Mouse (Mus musculus) gastrocnemius, postnatal 36 days (tissue): ENCODE measurements around the gene Baiap2l2. TPM values are rescaled to one million over a fixed set of nuclear protein-coding genes. Genes with fewer than 3 reads are reported as not detected.

Source experiments
- DNase-seq, 2 experiments: peaks; one replicate each; pipeline ENCODE4 v3.0.0; 2022
- intact Hi-C: fragments of 180-260 bp; cut with DNase I; formaldehyde crosslinking; loops from one replicate; pipeline ENCODE4 v1.15.1; 2025
- total RNA-seq, 2 experiments: library from RNA; stranded (reverse); gene quantifications; 2 replicates each; pipeline ENCODE4 v1.2.3; 2021

Gene Baiap2l2
- total RNA-seq, 2 experiments from 2014 or later = 1.0 to 1.5 TPM

GRCm38 (mm10) chr15:79224685-79225084, 60.7 kb downstream of the Baiap2l2 start:
- DNase-seq = peak; percentile 76 to 84
- intact Hi-C loops = loop anchor here (5.0 kb wide), 1 partner anchor 243 kb away; no protein-coding TSS in a partner anchor

- DNase-seq = no peak
- intact Hi-C loops = loop anchor here (5.0 kb wide), 1 partner anchor 244 kb away; no protein-coding TSS in a partner anchor
These were observed 61.7 kb downstream of the Baiap2l2 start for GRCm38 (mm10) chr15:79223641-79224040.

GRCm38 (mm10) chr15:79219572-79219971, 65.8 kb downstream of the Baiap2l2 start:
- intact Hi-C loops = no loop called here
- DNase-seq = no peak

GRCm38 (mm10) chr15:79216191-79216590, 69.1 kb downstream of the Baiap2l2 start:
- intact Hi-C loops = no loop called here
- DNase-seq = no peak

GRCm38 (mm10) chr15:79213591-79213990, 71.7 kb downstream of the Baiap2l2 start:
- intact Hi-C loops = no loop called here
- DNase-seq = no peak

GRCm38 (mm10) chr15:79212750-79213446, 72.4 kb downstream of the Baiap2l2 start:
- no peak for DNase-seq
- intact Hi-C loops = no loop called here

GRCm38 (mm10) chr15:79210357-79210756, 75.0 kb downstream of the Baiap2l2 start:
- intact Hi-C loops = no loop called here

GRCm38 (mm10) chr15:79208758-79209439, 76.4 kb downstream of the Baiap2l2 start:
- DNase-seq = peak in 1 of 2 experiments; percentile 27
- intact Hi-C loops = no loop called here

More at GRCm38 (mm10) chr15:79210357-79210756, 75.0 kb downstream of the Baiap2l2 start:
- no peak for DNase-seq

- intact Hi-C loops = no loop called here
- DNase-seq = peak in 1 of 2 experiments; percentile 30
These were observed 77.1 kb downstream of the Baiap2l2 start for GRCm38 (mm10) chr15:79208211-79208610.

Other genes starting within 250 kb of the Baiap2l2 start
- not detected for gene Galr3, start 243.7 kb downstream of the Baiap2l2 start, total RNA-seq
- 1 to 10 TPM; 2.7 to 4.3 TPM for gene Ankrd54, start 222.6 kb downstream of the Baiap2l2 start, total RNA-seq
- gene Eif3l, start 210.4 kb downstream of the Baiap2l2 start, total RNA-seq = 10 to 100 TPM; 46.6 to 52.6 TPM
- gene Micall1, start 176.6 kb downstream of the Baiap2l2 start, total RNA-seq = 10 to 100 TPM; 11.8 to 13.5 TPM
- gene Polr2f, start 144.5 kb downstream of the Baiap2l2 start, total RNA-seq = 10 to 100 TPM; 65.9 to 67.1 TPM
- 1 to 10 TPM in 1 of 2 experiments, under 1 TPM in 1; 0.66 to 1.2 TPM for gene 1700088E04Rik, start 144.3 kb downstream of the Baiap2l2 start, total RNA-seq
- gene Sox10, start 120.3 kb downstream of the Baiap2l2 start, total RNA-seq = 1 to 10 TPM in 1 of 2 experiments, under 1 TPM in 1; 0.97 to 1.8 TPM
- gene Pick1, start 56.4 kb downstream of the Baiap2l2 start, total RNA-seq = 10 to 100 TPM; 26.9 to 30.9 TPM
- gene Gm49486, start 56.1 kb downstream of the Baiap2l2 start, total RNA-seq = under 1 TPM in 1 of 2 experiments, not detected in 1; 0.46 TPM
- under 1 TPM in 1 of 2 experiments, not detected in 1; 0.18 TPM for gene Slc16a8, start 30.8 kb downstream of the Baiap2l2 start, total RNA-seq
- gene Pla2g6, start 42.9 kb upstream of the Baiap2l2 start, total RNA-seq = 10 to 100 TPM; 15.2 to 16.1 TPM
- gene Maff, start 61.1 kb upstream of the Baiap2l2 start, total RNA-seq = 1 to 10 TPM; 3.4 to 4.0 TPM
- gene Tmem184b, start 118.0 kb upstream of the Baiap2l2 start, total RNA-seq = 10 to 100 TPM; 23.2 to 30.0 TPM
- gene Csnk1e, start 170.0 kb upstream of the Baiap2l2 start, total RNA-seq = 10 to 100 TPM; 46.7 to 50.7 TPM
- not detected for gene Kcnj4, start 219.7 kb upstream of the Baiap2l2 start, total RNA-seq
- 1 to 10 TPM; 4.0 to 4.3 TPM for gene Kdelr3, start 230.9 kb upstream of the Baiap2l2 start, total RNA-seq